Mouse (Mus musculus) thymus, postnatal 4 days (tissue): ENCODE data around the gene Arhgef11.
"Not testable (repeated sequence)": the region's sequence is repeated elsewhere in the genome, so short reads cannot be mapped to it uniquely, and the experiment has no call there.

Experiments used
- DNase-seq: peaks from one replicate; pipeline ENCODE4 v3.0.0; 2021

The Arhgef11 gene

GRCm38 (mm10) chr3:87616957-87617810 is at the start of gene Arhgef11:
Arhgef11 (plus strand) TSS chr3:87617559.
- DNase-seq, result peak; percentile 80

- no peak for DNase-seq
These were observed 48.7 kb upstream of the Arhgef11 start for GRCm38 (mm10) chr3:87568681-87569080.

GRCm38 (mm10) chr3:87575766-87576165 is 41.6 kb upstream of the Arhgef11 start:
- DNase-seq, result no peak

GRCm38 (mm10) chr3:87582259-87582658 is 35.1 kb upstream of the Arhgef11 start:
- no peak for DNase-seq

GRCm38 (mm10) chr3:87593793-87594192 is 23.6 kb upstream of the Arhgef11 start:
- DNase-seq, result no peak

GRCm38 (mm10) chr3:87595328-87595727 is 22.0 kb upstream of the Arhgef11 start:
- DNase-seq, result not testable (repeated sequence)

DNA sequence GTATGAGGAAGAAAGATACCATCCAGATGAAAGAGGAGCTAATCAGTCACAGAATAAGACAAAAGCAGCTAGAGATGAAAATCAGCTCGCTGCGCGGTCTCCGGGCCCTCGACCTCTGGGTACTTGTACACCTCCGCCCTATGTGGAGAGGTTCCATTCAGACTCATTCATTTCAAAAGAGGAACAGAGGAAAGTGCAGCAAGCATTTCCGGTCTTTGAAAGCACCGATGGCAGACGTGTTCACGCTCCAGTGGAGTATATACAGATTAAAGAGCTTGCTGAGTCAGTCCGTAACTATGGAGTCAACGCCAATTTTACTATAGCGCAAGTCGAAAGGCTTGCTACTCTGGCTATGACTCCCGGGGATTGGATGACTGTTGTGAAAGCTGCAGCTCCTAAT is 16.3 kb upstream of the Arhgef11 start:
- DNase-seq, result not testable (repeated sequence)

- no peak for DNase-seq
These were observed 1.0 kb upstream of the Arhgef11 start for GRCm38 (mm10) chr3:87616354-87616753.

GRCm38 (mm10) chr3:87617811-87618130 is 412 bp downstream of the Arhgef11 start:
- no peak for DNase-seq

DNA sequence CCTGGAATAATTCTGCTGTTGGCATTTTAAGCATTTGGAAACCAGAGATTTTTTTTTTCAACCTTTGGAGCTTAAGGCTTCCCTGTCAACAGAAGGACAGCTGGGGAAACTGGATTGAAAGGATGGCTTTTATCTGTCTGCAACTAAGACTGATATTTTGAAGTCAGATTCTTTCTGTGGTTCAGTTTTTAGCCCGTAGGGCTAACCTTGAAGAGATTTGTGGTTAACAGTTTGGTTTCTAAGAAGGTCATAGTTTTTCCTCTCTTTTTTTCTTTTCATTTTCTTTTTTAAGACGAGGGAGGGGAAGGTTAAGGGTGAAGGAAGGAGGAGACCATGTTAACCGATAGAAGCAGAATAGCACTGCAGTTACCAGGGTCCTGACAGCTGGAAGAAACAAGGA is 881 bp downstream of the Arhgef11 start:
- no peak for DNase-seq

- DNase-seq, result no peak
These were observed 1.8 kb downstream of the Arhgef11 start for GRCm38 (mm10) chr3:87618981-87619710.

- no peak for DNase-seq
These were observed 3.0 kb downstream of the Arhgef11 start for GRCm38 (mm10) chr3:87620218-87620891.

- no peak for DNase-seq
These were observed 7.5 kb downstream of the Arhgef11 start for GRCm38 (mm10) chr3:87624899-87625298.

GRCm38 (mm10) chr3:87630899-87631298 is 13.5 kb downstream of the Arhgef11 start:
- no peak for DNase-seq

DNA sequence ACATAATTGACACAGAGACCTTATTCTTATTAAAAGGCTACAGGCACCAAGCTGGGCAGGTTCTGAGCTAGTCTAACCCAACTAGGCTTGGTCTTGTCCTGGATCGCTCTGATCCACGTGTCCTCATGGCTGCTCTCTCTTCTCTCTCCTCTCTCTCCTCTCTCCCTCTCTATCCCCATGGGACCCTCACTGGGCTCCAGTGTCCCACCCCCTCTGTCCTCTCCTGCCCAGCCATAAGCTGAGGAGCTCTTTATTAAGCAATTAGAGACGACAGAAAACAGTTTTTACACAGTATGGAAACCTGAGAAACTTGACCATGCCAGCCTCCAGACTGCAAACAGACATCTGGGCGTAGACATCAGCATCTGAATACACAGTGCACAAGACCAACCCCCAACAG is 14.0 kb downstream of the Arhgef11 start:
- no peak for DNase-seq

GRCm38 (mm10) chr3:87635514-87635913 is 18.2 kb downstream of the Arhgef11 start:
- no peak for DNase-seq

DNA sequence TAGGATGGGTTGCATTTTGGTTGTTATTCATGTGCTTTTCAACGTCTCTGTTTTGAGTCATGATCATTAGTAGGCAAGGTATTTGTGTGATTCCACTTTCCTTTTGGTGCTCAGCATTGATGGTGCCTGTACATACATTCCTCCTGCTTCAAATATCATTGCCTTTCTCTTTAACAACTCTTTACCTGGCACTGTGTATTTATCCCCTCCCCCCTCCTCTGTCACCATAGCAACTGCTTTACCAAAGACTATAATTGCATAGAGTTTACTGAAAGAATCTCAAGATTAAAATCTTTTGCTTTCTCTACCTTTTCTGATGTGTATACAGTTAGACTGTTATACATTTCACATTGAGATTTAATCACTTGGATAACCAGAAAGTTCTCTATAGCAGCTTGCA is 26.1 kb downstream of the Arhgef11 start:
- no peak for DNase-seq

GRCm38 (mm10) chr3:87646174-87646573 is 28.8 kb downstream of the Arhgef11 start:
- DNase-seq, result no peak

GRCm38 (mm10) chr3:87649063-87649462 is 31.7 kb downstream of the Arhgef11 start:
- DNase-seq, result no peak

DNA sequence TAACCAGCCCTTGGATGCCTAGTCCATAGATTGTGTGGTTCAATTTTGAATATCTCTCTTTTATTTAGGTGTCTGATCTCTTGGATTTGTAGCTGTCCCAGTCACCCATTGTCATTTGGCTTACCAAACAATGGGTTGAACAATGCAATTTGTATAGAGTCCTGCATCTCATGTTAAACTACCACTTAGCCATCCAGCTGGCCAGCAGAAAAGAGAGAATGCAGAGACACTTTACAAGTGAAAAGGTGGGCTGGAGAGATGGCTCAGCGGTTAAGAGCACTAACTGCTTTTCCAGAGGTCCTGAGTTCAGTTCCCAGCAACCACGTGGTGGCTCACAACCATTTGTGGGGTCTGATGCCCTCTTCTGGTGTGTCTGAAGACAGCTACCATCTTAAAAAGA is 41.0 kb downstream of the Arhgef11 start:
- DNase-seq, result no peak

DNA sequence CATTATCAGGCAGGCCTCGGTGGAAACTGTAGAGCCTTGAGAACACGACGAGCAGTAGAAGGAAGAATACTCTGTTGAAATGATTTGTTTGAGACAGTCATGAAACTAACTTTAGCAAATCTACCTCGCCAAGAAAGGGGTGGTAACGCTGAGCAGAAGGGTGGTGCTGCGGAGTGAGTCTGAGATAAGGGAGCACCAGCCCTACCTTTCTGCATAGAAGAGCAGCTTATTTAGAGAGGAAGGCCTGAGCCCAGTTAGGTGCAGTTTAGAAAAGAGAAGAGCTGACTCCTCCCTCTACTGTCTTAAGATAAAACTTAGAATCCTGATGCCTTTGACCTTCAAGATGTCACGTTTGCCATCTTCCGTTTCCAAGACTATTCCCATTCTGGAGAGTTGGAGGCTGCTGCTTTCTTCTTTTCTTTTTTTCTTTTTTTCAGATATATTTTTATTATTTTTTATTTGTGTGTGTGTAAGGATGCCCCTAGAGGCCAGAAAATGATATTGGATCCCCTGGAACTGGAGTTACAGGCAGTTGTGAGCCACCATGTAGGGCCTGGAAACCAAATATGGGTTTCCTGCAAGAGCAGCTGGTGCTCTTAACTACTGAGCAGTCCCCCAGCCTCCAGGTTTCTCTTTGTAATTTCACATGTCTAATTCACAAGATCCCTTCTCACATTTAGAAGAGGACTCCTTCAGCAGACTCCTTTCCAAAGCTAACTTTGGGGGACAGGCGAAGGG is 42.5 kb downstream of the Arhgef11 start:
- DNase-seq, result no peak

DNA sequence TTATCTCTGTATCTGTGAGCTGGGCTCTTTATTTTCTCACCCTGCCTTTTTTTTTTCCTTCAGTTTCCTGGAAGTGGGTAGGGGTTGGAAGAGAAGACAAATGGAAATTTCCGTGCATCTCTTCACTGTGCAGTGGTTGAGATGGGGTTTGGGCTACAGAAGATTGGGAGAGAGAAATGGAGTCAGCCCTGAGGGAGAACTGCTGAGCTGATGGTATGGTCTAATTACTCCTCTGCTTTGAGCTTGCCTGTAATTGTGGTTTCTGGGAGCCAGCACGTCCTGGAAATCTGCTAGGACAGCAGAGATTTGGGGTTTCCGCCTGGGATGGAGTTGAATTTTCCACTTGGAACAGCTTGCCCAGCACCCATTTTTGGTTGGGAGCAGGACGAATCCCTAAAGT is 43.1 kb downstream of the Arhgef11 start:
- DNase-seq, result no peak

DNA sequence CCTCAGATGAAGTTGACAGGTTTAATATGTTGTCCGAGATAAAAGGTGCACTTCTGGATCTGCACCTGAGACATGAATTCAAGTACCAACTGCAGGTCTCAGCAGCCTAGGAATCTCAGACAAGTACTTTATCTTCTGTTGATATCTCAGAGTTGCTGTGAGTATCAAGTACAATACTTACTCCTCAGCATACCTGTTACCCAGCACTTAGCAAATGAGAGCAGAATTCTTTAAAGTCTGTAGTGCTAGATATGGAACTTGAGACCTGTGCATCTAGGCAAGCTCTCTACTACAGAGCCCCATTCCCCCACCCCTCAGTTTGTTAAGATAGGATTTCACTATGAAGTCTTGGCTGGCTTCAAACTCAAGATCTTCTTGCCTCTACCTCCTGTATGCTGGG is 43.9 kb downstream of the Arhgef11 start:
- no peak for DNase-seq
